Mouse (Mus musculus) 3134 (cell line): ENCODE data around the gene Gucy2e.
A peak's percentile ranks its signal among the peaks of the same experiment; 100 is the strongest.

Experiments
- DNase-seq: peaks from one replicate; pipeline ENCODE4 v3.0.0-alpha.2; 2011; ENCODE audit warnings: low spot score; ENCODE audit not compliant: insufficient read length; ENCODE audit errors: extremely low read depth

The Gucy2e gene

DNA sequence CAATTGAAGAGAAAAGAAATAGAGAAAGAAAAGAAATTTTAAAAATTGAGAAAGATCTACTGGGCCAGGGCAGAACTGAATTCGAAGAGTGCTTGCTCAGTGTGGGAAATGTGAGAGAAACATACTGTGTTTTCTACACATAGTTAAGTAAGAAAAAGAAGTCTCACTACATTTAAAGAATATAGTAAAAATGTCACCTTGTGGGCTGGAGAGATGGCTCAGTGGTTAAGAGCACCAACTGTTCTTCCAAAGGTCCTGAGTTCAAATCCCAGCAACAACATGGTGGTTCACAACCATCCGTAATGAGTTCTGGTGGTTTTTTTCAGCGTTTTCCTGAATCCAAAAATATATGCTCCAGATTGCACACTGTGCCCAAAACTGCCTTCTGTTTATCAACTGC lies 58.3 kb downstream of the Gucy2e start:
- no peak for DNase-seq

GRCm38 (mm10) chr11:69174722-69175121 lies 62.1 kb downstream of the Gucy2e start:
- DNase-seq: peak; percentile 30

GRCm38 (mm10) chr11:69172606-69173005 lies 64.2 kb downstream of the Gucy2e start:
- DNase-seq: peak; percentile 32

DNA sequence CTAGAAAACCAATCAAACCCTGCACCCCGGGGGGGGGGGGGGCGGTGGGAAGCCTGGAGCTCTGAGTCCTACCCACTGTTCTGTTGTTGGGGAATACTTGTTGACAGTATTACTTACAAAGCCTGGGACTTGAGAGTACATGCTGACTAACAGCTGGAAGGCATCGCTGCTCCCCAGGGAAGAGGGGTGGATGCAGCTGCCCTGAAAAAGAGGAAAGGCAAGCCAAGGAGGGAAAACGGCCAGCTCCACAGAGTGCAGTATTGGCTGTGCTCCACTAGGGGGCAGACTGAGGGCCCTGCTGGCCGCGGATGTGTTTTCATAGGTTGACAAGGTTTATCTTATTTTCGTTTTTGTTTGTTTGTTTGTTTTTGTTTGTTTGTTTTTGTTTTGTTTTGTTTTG lies 65.2 kb downstream of the Gucy2e start:
- DNase-seq: peak; percentile 58

DNA sequence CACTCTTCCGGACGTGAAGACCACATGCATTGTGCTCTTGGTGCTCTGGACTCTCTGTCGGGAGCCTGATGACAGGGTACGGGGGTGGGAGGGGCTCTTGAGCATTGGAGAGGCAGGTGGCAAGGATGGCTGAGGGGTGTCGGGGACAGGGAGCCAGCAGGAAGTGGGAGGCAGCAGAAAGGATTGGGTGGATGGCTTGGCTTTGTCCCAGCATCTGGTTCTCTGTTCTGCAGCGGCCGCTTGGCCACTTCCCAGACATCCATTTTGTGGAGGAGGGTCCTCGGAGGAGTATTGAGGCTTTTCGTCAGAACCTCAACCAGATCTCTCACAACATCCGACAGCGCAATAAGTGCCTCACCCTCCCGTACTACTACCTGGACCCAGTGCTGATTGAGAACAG lies 67.5 kb downstream of the Gucy2e start:
- DNase-seq: no peak
